Comparison of ENCODE assay signal across 10 mouse cellular contexts in the genomic region with DNA sequence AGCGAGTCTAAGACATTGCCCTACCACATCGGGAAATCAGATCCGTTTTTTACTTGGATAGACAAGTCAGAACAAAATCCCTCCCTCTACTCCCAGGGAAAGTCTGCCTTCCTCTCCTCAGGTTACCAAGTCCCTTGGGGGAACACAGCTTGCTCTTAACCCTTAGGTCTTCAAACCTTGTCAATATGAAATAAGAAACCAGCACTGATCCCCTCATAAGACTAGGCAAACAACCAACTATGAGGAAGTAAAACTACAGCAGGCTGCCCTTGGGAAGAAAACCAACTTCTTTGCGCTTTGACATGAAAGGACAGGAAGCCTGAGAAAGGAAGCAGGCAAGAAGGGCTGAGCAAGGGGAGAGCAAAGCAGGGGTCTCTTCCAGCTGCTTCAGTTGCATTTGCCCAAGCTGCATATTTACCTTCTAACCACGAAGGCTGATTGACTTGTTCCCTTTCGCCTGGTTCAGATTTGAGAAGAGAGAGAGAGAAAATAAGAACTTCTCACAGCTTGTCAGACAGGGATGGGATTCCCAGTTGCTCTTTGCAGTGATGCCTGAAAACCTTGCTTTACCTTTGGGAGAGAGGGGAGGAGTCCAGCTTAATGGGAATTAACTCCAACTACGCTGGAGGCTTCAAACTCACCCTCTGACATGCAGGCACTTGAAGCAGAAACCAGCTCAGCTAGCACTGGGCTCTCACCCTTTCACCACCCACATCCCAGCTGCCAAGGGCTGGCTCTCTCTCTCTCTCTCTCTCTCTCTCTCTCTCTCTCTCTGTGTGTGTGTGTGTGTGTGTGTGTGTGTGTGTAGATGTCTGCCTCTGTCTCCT. TPM values are rescaled to one million over a fixed set of nuclear protein-coding genes. Genes with fewer than 3 reads are reported as not detected.
DNase-seq lines count a peak whose midpoint lies in the region; ATAC-seq and TF ChIP-seq lines count a peak whose summit lies in the region.
"Had no signal": no experiment of that assay in that cellular context is flagged by ENCODE, and none has a peak within 500 bp of the region (broad histone marks: within the 10 kb centered on the region; RNA-seq: fewer than 3 reads in every experiment).

A gene (minus strand): TSS at position 713 of the 827 bp plus-strand sequence.

- 0 out of 2 replicates have a peak within 1 kb of the TSS, but pooled peaks have one; percentile 25 for H3K27ac ChIP-seq in kidney, postnatal 0 days
- H3K27ac ChIP-seq in stomach, embryonic 16.5 days (ENCODE audit: low read length) = peak within 1 kb of the TSS; percentile 66
- H3K27ac ChIP-seq: liver, embryonic 14.5 days; neural tube, embryonic 12.5 days had no signal

- no peaks in the 10 kb centered on the region for H3K36me3 ChIP-seq in kidney, postnatal 0 days (ENCODE audit: insufficient read depth, low read length)
- H3K36me3 ChIP-seq in stomach, embryonic 16.5 days (ENCODE audit: control insufficient read depth, insufficient read depth, low read length) = no peaks in the 10 kb centered on the region
- H3K36me3 ChIP-seq: neural tube, embryonic 12.5 days had no signal

- H3K27me3 ChIP-seq in kidney, postnatal 0 days (ENCODE audit: insufficient read depth, low read length) = no peaks in the 10 kb centered on the region
- H3K27me3 ChIP-seq in stomach, embryonic 16.5 days (ENCODE audit: control insufficient read depth, insufficient read depth, low read length) = no peaks in the 10 kb centered on the region
- H3K27me3 ChIP-seq: neural tube, embryonic 12.5 days had no signal

- no peak within 1 kb of the TSS for H3K4me3 ChIP-seq in kidney, postnatal 0 days (replicated peaks; ENCODE audit: low read depth, low read length)
- H3K4me3 ChIP-seq in stomach, embryonic 16.5 days (replicated peaks; ENCODE audit: low read length) = peak within 1 kb of the TSS; percentile 11; the same call in 1 of the 2 replicates
- H3K4me3 ChIP-seq: neural tube, embryonic 12.5 days had no signal

- H3K9ac ChIP-seq in kidney, postnatal 0 days (ENCODE audit: low read depth, low read length) = no peak within 1 kb of the TSS
- no peak within 1 kb of the TSS for H3K9ac ChIP-seq in stomach, embryonic 16.5 days (ENCODE audit: low read length)
- H3K9ac ChIP-seq: liver, embryonic 14.5 days; neural tube, embryonic 12.5 days had no signal

- intact Hi-C loops in left cerebral cortex, postnatal 4 days (cut with DNase I) = no loop called here

- WGBS in kidney, postnatal 0 days = 38% methylated on average over 7 of the region's 7 CpGs
- WGBS in stomach, embryonic 16.5 days = 12% methylated on average over 7 of the region's 7 CpGs

- no peaks in the 10 kb centered on the region for H3K9me3 ChIP-seq in kidney, postnatal 0 days (replicated peaks; ENCODE audit: low read length)
- H3K9me3 ChIP-seq in stomach, embryonic 16.5 days (replicated peaks; ENCODE audit: control insufficient read depth, low read length) = no peaks in the 10 kb centered on the region
- H3K9me3 ChIP-seq: neural tube, embryonic 12.5 days had no signal

- ATAC-seq in kidney, postnatal 0 days (replicated peaks; ENCODE audit: low FRiP score, low read depth) = peak; percentile 33
- ATAC-seq in hematopoietic stem cell, adult 5-6 weeks (replicated peaks in 1 of 2; ENCODE audit: insufficient read depth in 1 of 2, low FRiP score in 2 of 2, low TSS enrichment in 1 of 2, low read depth in 1 of 2, poor library complexity in 2 of 2, severe bottlenecking in 2 of 2) = peak; percentile 71 to 89
- no peak for ATAC-seq in stomach, embryonic 16.5 days (ENCODE audit: insufficient read depth, low FRiP score)

- DNase-seq in kidney, postnatal 0 days (ENCODE audit: low spot score) = peak; percentile 67
- DNase-seq in kidney, postnatal 10 days = no peak
- DNase-seq in embryo, embryonic 11 days = peak; percentile 58
- no peak for DNase-seq in layer of hippocampus, adult 8-10 months (ENCODE audit: low spot score in 2 of 2)
- no peak for DNase-seq in left cerebral cortex, postnatal 4 days
- DNase-seq: kidney, adult 18-20 months had no signal

- no peak for TF ChIP-seq CTCF in kidney, postnatal 0 days (IDR thresholded peaks at IDR 0.05; ENCODE audit: low read depth)

- no peaks in the 10 kb centered on the region for H3K4me1 ChIP-seq in kidney, postnatal 0 days (replicated peaks; ENCODE audit: insufficient read depth, low read length)
- H3K4me1 ChIP-seq in stomach, embryonic 16.5 days (ENCODE audit: control insufficient read depth, insufficient read depth, low read length) = no peaks in the 10 kb centered on the region
- H3K4me1 ChIP-seq: neural tube, embryonic 12.5 days had no signal

- peak within 1 kb of the TSS; percentile 25; the same call in 1 of the 2 replicates for H3K4me2 ChIP-seq in kidney, postnatal 0 days (ENCODE audit: low read length)
- peak within 1 kb of the TSS; percentile 25 for H3K4me2 ChIP-seq in stomach, embryonic 16.5 days (ENCODE audit: low read depth, low read length)
- H3K4me2 ChIP-seq: neural tube, embryonic 12.5 days had no signal

RNA-seq across cellular contexts. Expression of the gene that starts here (rescaled TPM):
- polyA plus RNA-seq in kidney, postnatal 0 days (2015; fragmentation: Nextera tagmentation; extraction: Ambion mirVana) = 1.6 and 1.8 TPM in 2 replicates
- not detected in 2 replicates for total RNA-seq in hematopoietic stem cell, adult 5-6 weeks (2017)
- 5.3 and 8.1 TPM in 2 replicates for polyA plus RNA-seq in stomach, embryonic 16.5 days (2015; fragmentation: Nextera tagmentation; extraction: Ambion mirVana)
- total RNA-seq in layer of hippocampus, adult 8-10 months (2022) = 1 to 10 TPM; 1.5 to 5.1 (median 3.8) TPM
- total RNA-seq in left cerebral cortex, postnatal 4 days (2021) = under 1 TPM in 1 of 2 experiments, not detected in 1; 0.36 TPM

Comparison
In these comparisons a context has a peak if more than half of its experiments do, and no peak if none do; other contexts are left out.
1. DNase-seq: peak in kidney, postnatal 0 days (single experiment) and embryo, embryonic 11 days (single experiment); none in kidney, postnatal 10 days (single experiment), layer of hippocampus, adult 8-10 months (0 of 2) and left cerebral cortex, postnatal 4 days (single experiment).
2. Peak in ATAC-seq in hematopoietic stem cell, adult 5-6 weeks; RNA of the gene not detected or under 1 TPM.